In the genomic region with DNA sequence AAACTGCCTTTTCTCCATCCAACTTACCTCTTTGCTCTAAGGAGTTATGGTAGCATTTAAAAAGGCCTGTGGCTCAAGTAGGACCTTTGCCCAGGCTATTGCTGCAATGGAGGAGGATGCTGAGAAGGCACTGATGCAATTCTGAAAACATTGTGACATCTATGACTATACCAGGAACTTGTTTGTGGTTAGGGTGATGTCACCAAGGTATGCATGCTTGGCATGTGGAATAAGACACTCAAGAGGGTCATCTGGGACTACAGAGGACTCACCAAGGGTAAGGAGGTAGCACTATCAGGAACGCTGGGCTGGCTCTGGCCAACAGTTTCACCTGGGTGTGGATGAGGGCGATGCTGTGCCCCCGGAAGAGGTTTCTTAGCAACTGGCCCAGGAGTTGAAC, we compare ENCODE assay signal across 8 mouse cellular contexts. TPM values are rescaled to one million over a fixed set of nuclear protein-coding genes. Genes with fewer than 3 reads are reported as not detected.
DNase-seq lines count a peak whose midpoint lies in the region; ATAC-seq and TF ChIP-seq lines count a peak whose summit lies in the region.

Gene Rnf11, minus strand, starts transcription at position 108 of the 400 bp plus-strand sequence.

- no peak within 1 kb of the TSS for H3K27ac ChIP-seq in spleen, adult 2 months (ENCODE audit: insufficient read depth, low read length)
- no peak within 1 kb of the TSS for H3K27ac ChIP-seq in limb, embryonic 12.5 days
- H3K27ac ChIP-seq in midbrain, postnatal 0 days (ENCODE audit: low read depth, low read length): no peak within 1 kb of the TSS

- WGBS in spleen, adult 2 months: 85% methylated on average over 3 of the region's 3 CpGs
- 84% methylated on average over 3 of the region's 3 CpGs for WGBS in limb, embryonic 12.5 days
- WGBS in midbrain, postnatal 0 days: 91% methylated on average over 3 of the region's 3 CpGs

- TF ChIP-seq CTCF in spleen, adult 2 months (IDR thresholded peaks at IDR 0.05; ENCODE audit: extremely low read depth, insufficient read depth, insufficient read length, insufficient replicate concordance): no peak
- no peak for TF ChIP-seq CTCF in midbrain, postnatal 0 days (IDR thresholded peaks at IDR 0.05)

- no peak for ATAC-seq in limb, embryonic 12.5 days (ENCODE audit: insufficient number of reproducible peaks, insufficient read depth, low FRiP score, low TSS enrichment, low read depth)
- ATAC-seq in midbrain, postnatal 0 days (ENCODE audit: low FRiP score): no peak

- H3K9me3 ChIP-seq in limb, embryonic 12.5 days: no peaks in the 10 kb centered on the region
- H3K9me3 ChIP-seq in midbrain, postnatal 0 days (ENCODE audit: low read length): no peaks in the 10 kb centered on the region

- H3K4me1 ChIP-seq in spleen, adult 2 months (ENCODE audit: control insufficient read depth, insufficient read depth, insufficient read length): no peaks in the 10 kb centered on the region
- H3K4me1 ChIP-seq in limb, embryonic 12.5 days (replicated peaks): no peaks in the 10 kb centered on the region
- H3K4me1 ChIP-seq in midbrain, postnatal 0 days (ENCODE audit: insufficient read depth, low read length): no peaks in the 10 kb centered on the region

- no peak for TF ChIP-seq POLR2A in spleen, adult 2 months (IDR thresholded peaks at IDR 0.05; ENCODE audit: low read depth, low read length)

- no peak within 1 kb of the TSS for H3K4me2 ChIP-seq in limb, embryonic 12.5 days
- H3K4me2 ChIP-seq in midbrain, postnatal 0 days (ENCODE audit: low read depth, low read length, poor library complexity, severe bottlenecking): no peak within 1 kb of the TSS

- H3K36me3 ChIP-seq in spleen, adult 2 months (ENCODE audit: control insufficient read depth, insufficient read depth, low read length): no peaks in the 10 kb centered on the region
- no peaks in the 10 kb centered on the region for H3K36me3 ChIP-seq in limb, embryonic 12.5 days
- no peaks in the 10 kb centered on the region for H3K36me3 ChIP-seq in midbrain, postnatal 0 days (ENCODE audit: insufficient read depth, low read length)

- intact Hi-C loops in heart, postnatal 10 days (cut with DNase I): no loop called here

- no peak within 1 kb of the TSS for H3K4me3 ChIP-seq in spleen, adult 2 months (ENCODE audit: extremely low read depth, insufficient read depth, insufficient read length)
- no peak within 1 kb of the TSS for H3K4me3 ChIP-seq in limb, embryonic 12.5 days (replicated peaks)
- no peak within 1 kb of the TSS for H3K4me3 ChIP-seq in midbrain, postnatal 0 days (ENCODE audit: low read depth, low read length)

- no peak for DNase-seq in spleen, adult 2 months (ENCODE audit: low read depth in 1 of 2, low spot score in 2 of 2)
- no peak for DNase-seq in spleen, adult 18-20 months
- DNase-seq in fat pad, adult 2 months (ENCODE audit: extremely low read depth, low read depth, low spot score): peak; percentile 59
- DNase-seq in heart, postnatal 10 days: no peak
- no peak for DNase-seq in midbrain, postnatal 0 days (ENCODE audit: low spot score)
- DNase-seq in cerebellum, adult 18-20 months: no peak
- DNase-seq in testis, postnatal 14 days (ENCODE audit: low spot score): no peak

- no peak within 1 kb of the TSS for H3K9ac ChIP-seq in limb, embryonic 12.5 days (replicated peaks)
- no peak within 1 kb of the TSS for H3K9ac ChIP-seq in midbrain, postnatal 0 days (replicated peaks; ENCODE audit: low read length, poor library complexity, severe bottlenecking)

- H3K27me3 ChIP-seq in spleen, adult 2 months (ENCODE audit: control insufficient read depth, insufficient read depth, low read length): no peaks in the 10 kb centered on the region; the same call in 1 of the 2 replicates
- H3K27me3 ChIP-seq in limb, embryonic 12.5 days: no peaks in the 10 kb centered on the region
- H3K27me3 ChIP-seq in midbrain, postnatal 0 days (ENCODE audit: insufficient read depth, low read length): no peaks in the 10 kb centered on the region

RNA-seq across cellular contexts. Expression of gene Rnf11, which starts in this region (rescaled TPM):
- 26.3 and 27.2 TPM in 2 replicates for polyA plus RNA-seq in spleen, adult 2 months (2012; rRNA removed)
- 100 to 1,000 TPM; 107 to 112 TPM for total RNA-seq in heart, postnatal 10 days (2021)
- polyA plus RNA-seq in limb, embryonic 12.5 days (2016; fragmentation: Nextera tagmentation; extraction: Ambion mirVana): 44.3 and 45.9 TPM in 2 replicates
- total RNA-seq in midbrain, postnatal 0 days (2014; rRNA removed): 158 TPM in 2 replicates
- 83.4 and 89.3 TPM in 2 replicates for polyA plus RNA-seq in midbrain, postnatal 0 days (2015; fragmentation: Nextera tagmentation; extraction: Ambion mirVana)
